Mouse (Mus musculus) liver, adult 2 months (tissue): ENCODE data around the gene Ppp2r5a.

Experiments
- CTCF ChIP-seq: fragments of 200-500 bp; IDR thresholded peaks from 2 replicates; pipeline ENCODE4 v1.5.1; 2011; ENCODE audit warnings: low read depth, low read length, control low read depth
- POLR2A ChIP-seq: fragments of 200-500 bp; IDR thresholded peaks from 2 replicates; pipeline ENCODE4 v1.6.1; 2011; ENCODE audit warnings: low read length, control low read depth; ENCODE audit not compliant: insufficient read depth; ENCODE audit errors: extremely low read depth

DNA sequence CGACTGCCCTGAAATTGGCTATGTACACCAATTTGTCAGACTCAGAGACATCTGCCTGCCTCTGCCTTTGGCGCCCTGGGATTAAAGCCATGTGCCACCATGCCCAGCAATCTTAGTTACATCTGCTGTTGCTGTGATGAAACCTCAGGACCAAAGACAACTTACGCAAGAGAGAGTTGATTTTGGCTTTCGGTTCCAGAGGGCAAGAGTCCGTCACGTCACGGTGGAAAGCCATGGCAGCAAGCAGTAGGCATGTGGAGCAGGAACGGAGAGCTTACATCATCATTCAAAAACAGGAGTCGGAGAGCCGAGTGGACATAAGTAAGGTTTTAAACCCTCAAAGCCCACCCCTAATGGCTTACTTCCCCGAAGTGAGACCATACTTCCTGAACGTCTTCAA is 42.3 kb upstream of the Ppp2r5a start:
- no peak for TF ChIP-seq CTCF
- TF ChIP-seq POLR2A: no peak
